Mouse (Mus musculus) hindbrain, postnatal 0 days (tissue): ENCODE measurements at regions not wholly inside any gene's neighbourhood (a gene's known extent, or its start where the extent isn't known, plus 50 kb on each side); places are given as distances from the start of the nearest gene placed in this dataset.

Experiments used
- ATAC-seq: fragments of 200-750 bp; cut with Nextera tagmentation; 2 replicates; pipeline ENCODE4 v1.8.0; 2017; ENCODE audit warnings: mild to moderate bottlenecking, moderate TSS enrichment, moderate library complexity
- DNase-seq: peaks from one replicate; pipeline ENCODE4 v3.0.0-alpha.2; 2015; ENCODE audit warnings: low spot score
- H3K27ac ChIP-seq: fragments of 300-500 bp; sonication (generic); 2 replicates; pipeline ENCODE4 v1.5.1; 2014; ENCODE audit warnings: mild to moderate bottlenecking
- H3K27me3 ChIP-seq: fragments of 300-500 bp; sonication (generic); 2 replicates; pipeline ENCODE4 v1.6.1; 2014; ENCODE audit warnings: low read length, mixed read lengths; ENCODE audit not compliant: insufficient read depth
- H3K36me3 ChIP-seq: fragments of 300-500 bp; sonication (generic); 2 replicates; pipeline ENCODE4 v1.6.1; 2014; ENCODE audit warnings: low read length, mixed read lengths; ENCODE audit not compliant: insufficient read depth
- H3K4me1 ChIP-seq: fragments of 300-500 bp; sonication (generic); 2 replicates; pipeline ENCODE4 v1.6.1; 2014; ENCODE audit warnings: antibody characterized with exemption, low read length, mixed read lengths; ENCODE audit not compliant: insufficient read depth
- H3K4me2 ChIP-seq: fragments of 300-500 bp; sonication (generic); 2 replicates; pipeline ENCODE4 v1.6.1; 2014; ENCODE audit warnings: low read depth, mild to moderate bottlenecking, low read length, moderate library complexity, mixed read lengths
- H3K4me3 ChIP-seq: fragments of 300-500 bp; sonication (generic); 2 replicates; pipeline ENCODE4 v1.5.1; 2014; ENCODE audit warnings: low read length
- H3K9ac ChIP-seq: fragments of 300-500 bp; sonication (generic); replicated peaks from 2 replicates; pipeline ENCODE4 v1.6.1; 2014; ENCODE audit warnings: mild to moderate bottlenecking, low read length, moderate library complexity, mixed read lengths
- H3K9me3 ChIP-seq: fragments of 300-500 bp; sonication (generic); 2 replicates; pipeline ENCODE4 v1.6.1; 2016; ENCODE audit warnings: low read length, mixed read lengths
- CTCF ChIP-seq: IDR thresholded peaks from 2 replicates; pipeline ENCODE4 v1.5.1; 2016; ENCODE audit warnings: antibody characterized with exemption, control low read depth, low read depth
- WGBS: fragments of 180-500 bp; shearing (Covaris S2); extraction: QIAGEN DNeasy Blood & Tissue Kit; methylation state at CpG from one replicate; pipeline ENCODE4 v1.1.7; 2014; 5-methylcytosine and 5-hydroxymethylcytosine counted together

- H3K4me1 ChIP-seq: no peaks in the 10 kb centered on the region
- no peak for ATAC-seq
- WGBS: 86% methylated on average over 5 of the region's 5 CpGs
- H3K9ac ChIP-seq: no peak overlapping the region
- no peaks in the 10 kb centered on the region for H3K9me3 ChIP-seq
- H3K4me3 ChIP-seq: no peak overlapping the region
- H3K36me3 ChIP-seq: no peaks in the 10 kb centered on the region
- DNase-seq: no peak
- no peak overlapping the region for H3K27ac ChIP-seq
- no peaks in the 10 kb centered on the region for H3K27me3 ChIP-seq
- H3K4me2 ChIP-seq: no peak overlapping the region
- no peak for TF ChIP-seq CTCF
Observed at GRCm38 (mm10) chr12:73432546-73432945, 113.6 kb downstream of the Tmem30b start.

GRCm38 (mm10) chr12:73428171-73428570, 118.0 kb downstream of the Tmem30b start:
- Histone ChIP-seq H3K9me3 (no peaks in the 10 kb centered on the region), H3K4me1 (no peaks in the 10 kb centered on the region), H3K9ac (no peak overlapping the region), H3K27ac (no peak overlapping the region), H3K27me3 (no peaks in the 10 kb centered on the region), H3K4me3 (no peak overlapping the region), H3K4me2 (no peak overlapping the region), H3K36me3 (no peaks in the 10 kb centered on the region)
- DNase-seq: no peak
- TF ChIP-seq CTCF: no peak
- 67% methylated on average over 12 of the region's 12 CpGs for WGBS
- ATAC-seq: no peak

- Histone ChIP-seq H3K4me2 (no peak overlapping the region), H3K9me3 (no peaks in the 10 kb centered on the region), H3K36me3 (no peaks in the 10 kb centered on the region), H3K4me3 (no peak overlapping the region), H3K4me1 (no peaks in the 10 kb centered on the region), H3K27me3 (no peaks in the 10 kb centered on the region), H3K9ac (no peak overlapping the region), H3K27ac (no peak overlapping the region)
- DNase-seq (no peak), ATAC-seq (no peak)
- WGBS: 86% methylated on average over 7 of the region's 7 CpGs
- TF ChIP-seq CTCF: no peak
Observed at GRCm38 (mm10) chr12:73424814-73425213, 121.4 kb downstream of the Tmem30b start.

- ATAC-seq: no peak
- DNase-seq: no peak
- 87% methylated on average over 3 of the region's 3 CpGs for WGBS
- H3K9me3 ChIP-seq: no peaks in the 10 kb centered on the region
- H3K36me3 ChIP-seq: no peaks in the 10 kb centered on the region
- peaks cover 4% of the 10 kb centered on the region; the same call in 1 of the 2 replicates for H3K4me1 ChIP-seq
- H3K9ac ChIP-seq: no peak overlapping the region
- H3K27ac ChIP-seq: no peak overlapping the region
- no peak overlapping the region for H3K4me2 ChIP-seq
- no peak for TF ChIP-seq CTCF
- no peak overlapping the region for H3K4me3 ChIP-seq
- H3K27me3 ChIP-seq: no peaks in the 10 kb centered on the region
Observed at GRCm38 (mm10) chr12:73417101-73417500, 129.1 kb downstream of the Tmem30b start.

GRCm38 (mm10) chr12:73416367-73416897, 129.8 kb downstream of the Tmem30b start:
- WGBS: 29% methylated on average over 16 of the region's 16 CpGs
- DNase-seq: peak; percentile 67
- TF ChIP-seq CTCF: no peak
- H3K27ac ChIP-seq: 0 out of 2 replicates have a peak overlapping the region, but pooled peaks have one; percentile 11
- H3K36me3 ChIP-seq: no peaks in the 10 kb centered on the region
- peaks cover 4% of the 10 kb centered on the region; the same call in 1 of the 2 replicates for H3K4me1 ChIP-seq
- no peaks in the 10 kb centered on the region for H3K27me3 ChIP-seq
- H3K4me2 ChIP-seq: no peak overlapping the region
- no peaks in the 10 kb centered on the region for H3K9me3 ChIP-seq
- no peak overlapping the region for H3K4me3 ChIP-seq
- H3K9ac ChIP-seq: no peak overlapping the region
- peak; percentile 75 for ATAC-seq

GRCm38 (mm10) chr12:73415856-73416366, 129.3 kb downstream of the Slc38a6 start:
- H3K9me3 ChIP-seq: no peaks in the 10 kb centered on the region
- H3K4me3 ChIP-seq: no peak overlapping the region
- H3K36me3 ChIP-seq: no peaks in the 10 kb centered on the region
- WGBS: 54% methylated on average over 7 of the region's 7 CpGs
- DNase-seq (no peak), ATAC-seq (no peak; the same call in 1 of the 2 replicates)
- TF ChIP-seq CTCF: no peak
- no peak overlapping the region for H3K4me2 ChIP-seq
- H3K27ac ChIP-seq: peak overlapping the region; percentile 11; the same call in 1 of the 2 replicates
- no peaks in the 10 kb centered on the region for H3K27me3 ChIP-seq
- H3K4me1 ChIP-seq: peaks cover 4% of the 10 kb centered on the region; the same call in 1 of the 2 replicates
- H3K9ac ChIP-seq: no peak overlapping the region
